Mouse (Mus musculus): ENCODE measurements around the gene Tex35.
A peak's percentile ranks its signal among the peaks of the same experiment; 100 is the strongest.

The Tex35 gene

GRCm38 (mm10) chr1:157081076-157081804 lies 27.2 kb downstream of the Tex35 start:
- no peak for DNase-seq (ENCODE audit: low spot score in 2 of 2)

DNA sequence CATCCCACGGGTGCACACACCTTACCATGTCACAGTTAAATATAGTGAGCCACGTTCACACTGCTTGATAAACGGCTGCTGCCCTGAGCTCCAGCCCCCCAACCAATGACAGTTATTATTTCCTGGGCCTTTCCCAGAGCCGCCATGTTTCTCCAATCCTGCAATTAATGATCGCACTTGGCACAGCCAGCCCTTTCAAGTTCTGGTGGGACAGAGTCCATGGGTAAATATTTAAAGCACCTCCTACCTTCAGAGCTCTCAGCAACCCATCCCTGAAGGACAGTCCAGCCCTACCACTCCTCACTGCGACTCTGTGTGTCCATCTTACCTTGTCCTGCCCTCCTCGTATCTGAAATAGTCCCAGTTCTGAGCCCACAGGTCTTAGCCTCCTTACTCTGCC lies 28.4 kb downstream of the Tex35 start:
- no peak for DNase-seq (ENCODE audit: low spot score in 2 of 2)

DNA sequence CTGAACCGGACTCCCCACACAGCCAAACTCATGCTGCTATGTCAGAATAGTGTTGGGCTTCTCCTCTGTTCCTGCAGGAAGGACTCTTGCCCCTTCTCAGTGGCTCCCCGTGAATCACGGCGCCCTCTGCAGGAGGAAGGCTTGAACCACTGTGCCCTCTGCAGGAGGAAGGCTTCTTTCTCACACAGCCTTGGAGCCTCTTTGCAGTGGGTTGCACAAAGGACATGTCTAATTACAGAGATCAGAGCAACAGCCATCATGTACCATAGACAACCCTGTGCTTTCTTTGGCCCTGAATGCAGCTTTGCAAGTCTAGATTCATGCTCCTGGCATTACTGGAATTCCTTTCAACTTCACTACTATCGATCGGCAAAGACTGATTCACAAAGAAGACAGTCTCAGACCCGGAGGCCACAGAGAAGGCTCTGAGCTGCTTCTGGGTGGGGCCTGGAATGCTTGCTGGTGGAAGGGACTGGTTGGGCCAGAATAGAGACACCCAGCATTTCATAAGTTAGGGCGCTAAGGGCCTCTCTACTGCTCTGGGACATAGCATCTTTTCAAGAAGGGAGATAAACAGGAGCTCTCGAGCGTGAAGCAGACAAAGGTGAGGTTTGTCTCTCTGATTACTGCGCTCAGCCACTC lies 29.0 kb downstream of the Tex35 start:
- no peak for DNase-seq (ENCODE audit: low spot score in 2 of 2)

DNA sequence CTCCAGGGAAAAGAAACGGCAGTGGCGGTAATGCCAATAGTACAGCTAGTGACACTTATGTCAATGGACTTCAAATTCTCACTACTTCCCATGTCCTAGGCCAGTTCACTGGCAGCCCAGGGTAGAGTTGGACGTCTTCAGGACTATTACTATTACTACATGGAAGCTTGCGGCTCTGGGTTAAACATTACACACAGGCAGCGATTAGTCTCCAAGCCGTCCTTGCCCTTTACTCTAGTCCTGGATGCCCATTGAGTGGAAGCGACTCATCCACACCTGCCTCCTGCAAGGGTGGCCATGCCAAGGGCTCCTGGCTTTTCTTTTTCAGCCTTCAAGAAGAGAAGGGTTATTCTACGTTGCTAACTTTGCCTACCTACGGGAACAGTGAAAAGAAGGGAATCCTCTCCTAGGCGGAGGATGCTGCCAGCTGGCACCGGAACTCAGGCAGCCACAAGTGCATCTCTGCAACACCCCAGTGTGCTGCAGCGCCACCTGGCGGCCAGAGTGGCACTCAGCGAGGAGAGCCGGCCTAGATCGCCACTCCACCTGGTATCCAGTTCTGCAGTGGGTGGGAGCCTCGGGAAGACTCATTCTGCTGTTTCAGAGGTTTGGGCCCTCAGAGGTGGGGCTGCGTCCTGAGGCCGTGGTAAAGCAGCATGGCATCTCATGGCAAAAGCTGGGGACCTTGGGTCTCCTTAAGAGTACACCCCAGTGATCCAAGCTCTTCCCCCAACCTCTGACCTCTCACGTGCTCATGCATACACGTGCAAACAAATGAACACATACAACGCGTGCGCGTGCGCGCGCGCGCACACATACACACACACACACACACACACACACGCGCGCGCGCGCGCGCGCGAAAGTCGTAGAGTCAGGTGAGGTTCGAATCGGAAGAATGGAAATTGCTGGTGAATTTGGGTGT lies 31.4 kb downstream of the Tex35 start:
- peak; percentile 78 to 84 for DNase-seq (ENCODE audit: low spot score in 2 of 2)

DNA sequence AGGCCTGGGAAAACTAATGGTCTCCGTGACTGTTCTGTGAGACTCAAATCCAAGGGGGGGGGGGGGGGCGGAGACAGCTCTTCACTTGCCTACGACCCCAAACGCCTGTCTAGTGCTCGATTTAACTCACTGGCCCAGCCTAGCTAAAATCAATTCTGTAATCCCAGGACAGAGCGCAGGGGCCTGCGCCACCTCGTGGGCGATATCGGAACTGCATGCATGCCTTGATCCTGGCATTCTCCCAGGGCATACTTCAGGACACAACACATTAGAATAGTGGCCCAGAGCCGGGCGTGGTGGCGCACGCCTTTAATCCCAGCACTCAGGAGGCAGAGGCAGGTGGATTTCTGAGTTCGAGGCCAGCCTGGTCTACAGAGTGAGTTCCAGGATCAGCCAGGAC lies 32.2 kb downstream of the Tex35 start:
- peak; percentile 50 to 83 for DNase-seq (ENCODE audit: low spot score in 2 of 2)

DNA sequence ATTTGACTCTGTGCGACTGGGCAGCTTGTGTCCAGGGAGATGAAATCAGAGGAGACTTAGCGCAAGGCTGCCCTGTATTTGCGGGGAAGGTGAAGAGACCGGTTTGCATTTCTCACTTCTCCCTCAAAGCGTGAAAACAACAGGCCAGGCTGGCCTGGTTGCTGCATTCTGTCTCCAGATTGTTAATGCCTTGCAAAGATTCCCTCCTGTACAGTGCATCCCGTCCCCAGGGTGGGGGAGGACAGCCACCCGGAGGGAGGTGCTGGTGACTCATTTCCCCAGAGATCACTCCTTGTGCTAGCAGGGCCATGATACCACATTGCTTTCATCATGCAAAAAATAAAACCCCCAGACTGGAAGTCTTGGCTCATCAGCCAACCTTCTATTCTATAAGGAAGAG lies 33.5 kb downstream of the Tex35 start:
- DNase-seq (ENCODE audit: low spot score in 2 of 2) = no peak

- no peak for DNase-seq (ENCODE audit: low spot score in 2 of 2)
Observed at GRCm38 (mm10) chr1:157074371-157074770, 34.1 kb downstream of the Tex35 start.

DNA sequence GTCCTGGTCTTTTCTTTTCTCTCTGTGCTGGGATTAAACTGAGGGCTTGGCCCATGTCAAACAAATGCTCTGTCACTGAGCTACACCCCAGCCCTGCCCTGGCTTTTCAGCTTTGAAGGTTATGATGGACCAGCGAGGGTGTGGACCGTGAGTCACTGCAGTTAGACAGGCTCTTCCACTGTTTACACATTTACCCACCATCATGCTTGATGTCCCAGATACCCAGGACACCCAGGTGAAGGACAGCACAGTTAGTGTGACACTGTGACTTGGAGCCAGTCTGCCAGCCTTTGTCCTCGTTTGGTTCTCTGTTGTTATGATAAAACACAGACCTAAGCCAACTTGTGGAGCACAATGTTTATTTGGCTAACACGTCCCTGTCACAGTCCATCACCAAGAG lies 34.9 kb downstream of the Tex35 start:
- DNase-seq (ENCODE audit: low spot score in 2 of 2) = no peak

DNA sequence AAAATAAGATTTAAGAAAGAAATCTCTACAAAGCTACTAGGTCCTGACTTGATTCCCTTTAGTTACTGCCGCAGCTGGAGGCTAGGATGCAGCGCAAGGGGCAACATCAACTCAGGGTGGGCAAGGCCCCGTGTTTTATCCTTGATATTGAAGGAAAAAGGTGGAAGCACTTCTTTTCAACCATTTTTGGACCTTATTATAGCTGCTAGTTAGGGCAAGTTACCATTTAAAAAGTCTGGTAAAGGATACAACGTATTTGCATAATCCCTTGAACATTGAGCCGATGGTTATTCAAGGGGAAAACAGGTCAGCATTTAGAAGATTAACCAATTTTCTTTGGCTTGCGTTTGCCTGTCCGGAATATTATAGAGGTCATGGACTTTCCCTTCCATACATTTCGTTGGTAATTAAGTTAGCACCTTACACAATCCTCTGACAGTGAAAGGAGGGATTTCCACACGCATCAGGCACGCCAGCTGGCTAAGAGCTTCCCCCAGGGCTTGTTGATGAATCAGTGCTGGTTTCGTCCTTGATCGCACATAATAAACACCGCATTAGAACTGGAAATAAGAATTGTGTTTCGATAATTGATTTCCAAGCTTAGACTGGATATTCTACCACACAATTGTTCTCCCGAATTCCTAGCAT lies 39.2 kb downstream of the Tex35 start:
- no peak for DNase-seq (ENCODE audit: low spot score in 2 of 2)

GRCm38 (mm10) chr1:157068316-157068715 lies 40.2 kb downstream of the Tex35 start:
- DNase-seq (ENCODE audit: low spot score in 2 of 2) = no peak

DNA sequence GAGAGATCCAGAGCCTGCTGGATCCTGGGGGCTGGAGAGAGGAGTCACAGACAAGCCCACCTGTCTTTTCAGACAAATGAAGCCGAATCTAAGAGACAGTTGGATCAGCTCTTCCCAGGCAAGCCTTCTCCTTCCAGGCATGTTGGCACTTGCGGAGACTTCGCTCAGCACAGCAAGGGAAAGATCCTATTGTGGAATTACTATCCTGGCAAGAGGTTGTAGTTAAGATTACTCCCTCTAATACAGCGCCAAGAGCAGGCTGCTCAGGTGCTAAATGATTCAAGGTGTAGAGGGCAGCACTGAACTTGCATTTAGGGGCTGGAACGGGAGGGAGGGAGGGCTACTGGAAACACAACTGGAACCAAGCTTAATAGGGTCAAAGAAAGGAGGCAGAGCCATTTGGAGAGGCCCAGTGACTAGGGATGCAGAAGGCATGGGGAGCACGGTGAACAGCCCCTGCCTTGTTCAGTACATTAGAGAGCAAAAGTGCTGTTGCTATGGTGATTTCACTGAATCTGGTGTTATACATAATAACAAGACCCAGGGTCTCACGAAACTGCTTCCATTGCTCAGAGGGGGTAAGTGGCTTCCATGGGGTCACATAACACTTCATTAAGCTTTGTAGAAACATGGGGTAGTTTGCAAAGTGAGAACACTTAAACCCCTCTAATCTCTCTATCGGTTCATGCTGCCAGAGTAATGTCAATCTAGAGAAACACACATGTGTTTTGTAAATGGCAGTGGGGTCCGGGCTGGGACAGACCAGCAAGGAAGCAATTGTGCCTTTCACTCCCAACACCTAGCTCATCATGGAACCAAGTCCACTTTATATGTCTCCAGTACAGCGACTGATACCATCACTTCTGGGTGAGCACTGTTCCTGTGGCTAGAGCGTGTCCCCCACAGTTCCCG lies 42.4 kb downstream of the Tex35 start:
- no peak for DNase-seq (ENCODE audit: low spot score in 2 of 2)

GRCm38 (mm10) chr1:157063318-157064115 lies 45.0 kb downstream of the Tex35 start:
- DNase-seq (ENCODE audit: low spot score in 2 of 2) = no peak

DNA sequence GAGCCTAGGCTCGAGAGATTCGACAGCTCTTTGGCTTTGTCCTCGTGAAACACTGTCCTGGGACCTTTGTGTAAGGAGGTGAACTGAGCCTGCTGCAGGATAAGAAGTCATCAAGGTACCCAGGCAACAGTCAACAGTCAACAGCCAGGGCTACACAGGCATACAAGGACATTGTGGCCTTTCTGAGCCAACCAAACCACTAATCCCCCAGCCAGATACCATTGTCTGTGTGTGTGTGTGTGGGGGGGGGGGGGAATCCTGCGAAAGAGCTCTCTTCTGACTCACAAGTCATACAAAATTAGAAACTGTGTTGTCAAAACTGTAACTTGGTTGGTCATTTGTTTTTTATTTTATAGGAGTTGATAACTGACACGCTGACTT lies 46.0 kb downstream of the Tex35 start:
- DNase-seq (ENCODE audit: low spot score in 2 of 2) = no peak

- no peak for DNase-seq (ENCODE audit: low spot score in 2 of 2)
Observed at GRCm38 (mm10) chr1:157061800-157062444, 46.6 kb downstream of the Tex35 start.

DNA sequence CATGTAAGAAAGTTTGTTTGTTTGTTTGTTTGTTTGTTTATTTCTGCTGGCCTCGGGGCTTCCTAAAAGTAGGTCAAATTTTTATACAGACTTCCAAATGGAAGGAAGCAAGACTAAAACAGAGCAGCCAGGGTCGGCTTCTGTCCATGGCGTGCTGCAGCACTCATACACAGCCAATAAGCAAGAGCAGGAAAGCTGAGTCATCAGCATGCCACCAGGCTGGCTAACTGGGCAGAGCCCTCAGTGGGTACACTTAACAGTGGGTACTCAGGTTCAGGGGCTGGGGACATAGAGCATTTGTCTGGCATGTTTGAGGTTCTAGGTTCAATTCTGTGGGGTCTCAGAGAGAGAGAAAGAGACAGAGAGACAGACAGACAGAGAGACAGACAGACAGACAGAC lies 47.3 kb downstream of the Tex35 start:
- DNase-seq (ENCODE audit: low spot score in 2 of 2) = no peak

DNA sequence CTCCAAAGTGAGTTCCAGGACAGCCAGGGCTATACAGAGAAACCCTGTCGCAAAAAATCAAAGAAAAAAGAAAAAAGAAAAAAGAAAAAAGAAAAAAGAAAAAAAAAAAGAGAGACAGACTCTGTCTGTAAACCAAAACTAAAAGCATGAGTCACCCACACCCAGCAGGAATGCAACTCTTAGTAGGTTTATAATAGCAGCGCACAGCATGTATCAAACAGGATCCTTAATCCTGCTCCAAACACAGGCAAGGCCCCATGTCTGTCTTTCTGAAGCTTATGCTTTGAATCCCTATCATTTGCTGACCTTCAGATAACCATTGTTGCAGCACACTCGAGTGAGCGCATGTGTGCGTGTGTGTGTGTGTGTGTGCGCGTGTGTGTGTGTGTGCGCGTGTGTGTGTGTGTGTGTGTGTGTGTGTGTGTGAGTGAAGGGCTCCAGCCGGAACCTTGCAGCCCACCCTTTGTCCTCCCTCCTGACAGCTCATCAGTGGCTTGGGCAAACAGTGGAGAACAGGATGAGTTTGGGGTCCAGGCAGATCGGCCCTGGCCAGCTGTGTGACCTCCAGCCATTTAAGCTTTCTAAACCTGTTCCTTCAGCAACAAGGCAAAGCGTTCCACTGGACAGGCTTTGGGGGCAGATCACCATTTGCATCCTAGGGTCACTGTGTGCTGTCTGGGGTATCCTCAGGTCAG lies 47.9 kb downstream of the Tex35 start:
- DNase-seq (ENCODE audit: low spot score in 2 of 2) = no peak

- no peak for DNase-seq (ENCODE audit: low spot score in 2 of 2)
Observed at GRCm38 (mm10) chr1:157055901-157056300, 52.6 kb downstream of the Tex35 start.

DNA sequence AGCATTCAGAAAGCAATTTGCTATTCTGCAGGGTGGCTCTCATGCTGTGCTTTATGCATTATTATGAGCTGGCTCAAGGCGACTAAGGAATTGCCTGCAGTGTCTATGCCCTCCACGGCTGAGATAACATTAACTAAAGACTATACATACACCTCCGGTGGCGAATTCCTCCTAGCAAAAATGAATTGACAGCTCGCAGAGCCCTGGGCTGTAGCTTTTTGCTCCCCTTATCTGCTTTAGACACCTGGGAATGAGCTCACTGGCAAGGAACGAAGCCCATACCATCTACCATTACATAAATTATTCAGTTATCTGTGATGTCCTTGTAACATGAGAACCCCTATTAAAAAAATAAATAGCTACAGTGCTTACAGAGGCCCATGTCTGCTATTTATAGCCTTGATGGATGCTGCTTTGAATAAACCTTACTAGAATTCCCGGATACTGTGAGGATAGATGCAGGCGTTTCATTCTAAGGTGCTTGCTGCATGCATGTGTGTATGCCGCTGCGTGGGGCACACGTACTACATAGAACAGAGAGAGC lies 53.1 kb downstream of the Tex35 start:
- DNase-seq (ENCODE audit: low spot score in 2 of 2) = no peak

DNA sequence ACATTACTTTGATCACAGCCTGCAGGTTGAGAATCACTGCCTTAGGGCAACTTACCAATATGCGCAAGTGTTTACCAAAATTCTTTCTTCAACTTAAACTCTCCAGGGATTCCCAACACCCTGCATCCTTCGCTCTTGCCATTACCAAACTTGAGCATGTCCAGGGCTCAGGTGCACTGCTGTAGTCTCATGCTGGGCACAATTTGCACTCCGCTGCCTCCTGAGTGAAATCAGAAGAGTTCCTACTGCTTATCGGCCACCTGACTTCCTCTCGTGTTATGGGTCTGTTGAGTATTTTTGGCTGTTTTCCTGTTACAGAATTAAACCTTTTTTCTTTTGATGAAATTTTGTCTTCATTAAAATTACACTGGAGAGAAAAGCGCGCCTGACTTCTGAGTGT lies 53.8 kb downstream of the Tex35 start:
- no peak for DNase-seq (ENCODE audit: low spot score in 2 of 2)
